Mouse (Mus musculus): Measurements from ENCODE around the gene Irx4. TPM values are rescaled to one million over a fixed set of nuclear protein-coding genes. Genes with fewer than 3 reads are reported as not detected.

Gene Irx4
- total and polyA plus RNA-seq, 3 experiments = not detected

- Histone ChIP-seq H3K4me1 (ENCODE audit: insufficient read depth, low read depth, low read length) (no peaks in the 10 kb centered on the region), H3K36me3 (replicated peaks) (no peaks in the 10 kb centered on the region), H3K9me3 (replicated peaks) (peaks cover 91% of the 10 kb centered on the region), H3K4me3 (ENCODE audit: low read depth, low read length) (no peak overlapping the region), H3K27me3 (ENCODE audit: insufficient read depth, low read length) (no peaks in the 10 kb centered on the region)
- DNase-seq (ENCODE audit: low spot score) (no peak), ATAC-seq (ENCODE audit: extremely low read depth, insufficient number of reproducible peaks, low FRiP score, poor library complexity, severe bottlenecking) (no peak)
- TF ChIP-seq GATA1 (IDR thresholded peaks at IDR 0.05; ENCODE audit: borderline replicate concordance, low read length) (no peak), TAL1 (conservative IDR thresholded peaks at IDR 0.05; ENCODE audit: low read depth, low read length) (no peak), CTCF (IDR thresholded peaks at IDR 0.05; ENCODE audit: low read depth, low read length) (no peak), GATA2 (IDR thresholded peaks at IDR 0.05; ENCODE audit: borderline replicate concordance, low read depth, low read length) (no peak), POLR2AphosphoS5 (IDR thresholded peaks at IDR 0.05; ENCODE audit: insufficient replicate concordance, low read depth, low read length) (no peak)
Observed at GRCm38 (mm10) chr13:73262336-73263127, 2.3 kb downstream of the Irx4 start.

- Histone ChIP-seq H3K4me3 (ENCODE audit: low read depth, low read length) (no peak overlapping the region; the same call in 1 of the 2 replicates), H3K36me3 (replicated peaks) (no peaks in the 10 kb centered on the region), H3K27me3 (ENCODE audit: insufficient read depth, low read length) (no peaks in the 10 kb centered on the region), H3K9me3 (replicated peaks) (peaks cover 91% of the 10 kb centered on the region), H3K4me1 (ENCODE audit: insufficient read depth, low read depth, low read length) (no peaks in the 10 kb centered on the region)
- TF ChIP-seq CTCF (IDR thresholded peaks at IDR 0.05; ENCODE audit: low read depth, low read length) = no peak
- TF ChIP-seq TAL1 (conservative IDR thresholded peaks at IDR 0.05; ENCODE audit: low read depth, low read length) = no peak
- TF ChIP-seq GATA1 (IDR thresholded peaks at IDR 0.05; ENCODE audit: borderline replicate concordance, low read length) = no peak
- TF ChIP-seq GATA2 (IDR thresholded peaks at IDR 0.05; ENCODE audit: borderline replicate concordance, low read depth, low read length) = no peak
- no peak for TF ChIP-seq POLR2AphosphoS5 (IDR thresholded peaks at IDR 0.05; ENCODE audit: insufficient replicate concordance, low read depth, low read length)
- DNase-seq (ENCODE audit: low spot score) = no peak
- ATAC-seq (ENCODE audit: extremely low read depth, insufficient number of reproducible peaks, low FRiP score, poor library complexity, severe bottlenecking) = no peak
Observed at GRCm38 (mm10) chr13:73263128-73263971, 3.1 kb downstream of the Irx4 start.

GRCm38 (mm10) chr13:73264166-73264735 is 4.0 kb downstream of the Irx4 start:
- Histone ChIP-seq H3K4me1 (ENCODE audit: insufficient read depth, low read depth, low read length) (no peaks in the 10 kb centered on the region), H3K9me3 (replicated peaks) (peaks cover 93% of the 10 kb centered on the region), H3K27me3 (ENCODE audit: insufficient read depth, low read length) (no peaks in the 10 kb centered on the region), H3K4me3 (ENCODE audit: low read depth, low read length) (no peak overlapping the region), H3K36me3 (replicated peaks) (no peaks in the 10 kb centered on the region)
- no peak for TF ChIP-seq CTCF (IDR thresholded peaks at IDR 0.05; ENCODE audit: low read depth, low read length)
- no peak for TF ChIP-seq GATA2 (IDR thresholded peaks at IDR 0.05; ENCODE audit: borderline replicate concordance, low read depth, low read length)
- TF ChIP-seq TAL1 (conservative IDR thresholded peaks at IDR 0.05; ENCODE audit: low read depth, low read length) = no peak
- no peak for TF ChIP-seq GATA1 (IDR thresholded peaks at IDR 0.05; ENCODE audit: borderline replicate concordance, low read length)
- TF ChIP-seq POLR2AphosphoS5 (IDR thresholded peaks at IDR 0.05; ENCODE audit: insufficient replicate concordance, low read depth, low read length) = no peak
- no peak for ATAC-seq (ENCODE audit: extremely low read depth, insufficient number of reproducible peaks, low FRiP score, poor library complexity, severe bottlenecking)
- DNase-seq (ENCODE audit: low spot score) = no peak

DNA sequence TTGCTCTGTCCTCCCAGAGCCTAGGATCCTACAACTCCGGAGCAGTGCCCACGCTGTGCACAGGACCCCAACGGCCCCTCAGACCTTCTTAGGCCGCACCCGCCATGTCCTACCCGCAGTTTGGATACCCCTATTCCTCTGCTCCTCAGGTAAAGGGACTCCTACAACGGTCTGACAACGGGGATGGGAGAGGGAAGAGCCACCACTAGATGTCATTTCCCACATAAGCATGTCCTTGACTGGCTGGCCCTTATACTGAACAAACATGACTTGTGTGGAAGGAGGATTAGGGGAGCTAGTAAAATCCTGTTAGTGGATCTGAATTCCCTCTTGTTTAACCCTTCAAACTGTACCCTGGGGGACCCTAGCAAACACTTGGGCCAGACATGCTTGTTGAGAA is 4.6 kb downstream of the Irx4 start:
- TF ChIP-seq POLR2AphosphoS5 (IDR thresholded peaks at IDR 0.05; ENCODE audit: insufficient replicate concordance, low read depth, low read length) (no peak), TAL1 (conservative IDR thresholded peaks at IDR 0.05; ENCODE audit: low read depth, low read length) (no peak), CTCF (IDR thresholded peaks at IDR 0.05; ENCODE audit: low read depth, low read length) (no peak), GATA2 (IDR thresholded peaks at IDR 0.05; ENCODE audit: borderline replicate concordance, low read depth, low read length) (no peak), GATA1 (IDR thresholded peaks at IDR 0.05; ENCODE audit: borderline replicate concordance, low read length) (no peak)
- no peak for ATAC-seq (ENCODE audit: extremely low read depth, insufficient number of reproducible peaks, low FRiP score, poor library complexity, severe bottlenecking)
- Histone ChIP-seq H3K36me3 (replicated peaks) (no peaks in the 10 kb centered on the region), H3K27me3 (ENCODE audit: insufficient read depth, low read length) (no peaks in the 10 kb centered on the region), H3K4me3 (ENCODE audit: low read depth, low read length) (no peak overlapping the region), H3K9me3 (replicated peaks) (peaks cover 88% of the 10 kb centered on the region), H3K4me1 (ENCODE audit: insufficient read depth, low read depth, low read length) (no peaks in the 10 kb centered on the region)
- DNase-seq (ENCODE audit: low spot score) = no peak

- H3K27me3 ChIP-seq (ENCODE audit: insufficient read depth, low read length) = no peaks in the 10 kb centered on the region
- peaks cover 87% of the 10 kb centered on the region for H3K9me3 ChIP-seq (replicated peaks)
- ATAC-seq (ENCODE audit: extremely low read depth, insufficient number of reproducible peaks, low FRiP score, poor library complexity, severe bottlenecking) = no peak
- no peak for DNase-seq (ENCODE audit: low spot score)
- no peak overlapping the region for H3K4me3 ChIP-seq (ENCODE audit: low read depth, low read length)
- no peak for TF ChIP-seq GATA1 (IDR thresholded peaks at IDR 0.05; ENCODE audit: borderline replicate concordance, low read length)
- no peak for TF ChIP-seq POLR2AphosphoS5 (IDR thresholded peaks at IDR 0.05; ENCODE audit: insufficient replicate concordance, low read depth, low read length)
- no peak for TF ChIP-seq CTCF (IDR thresholded peaks at IDR 0.05; ENCODE audit: low read depth, low read length)
- TF ChIP-seq GATA2 (IDR thresholded peaks at IDR 0.05; ENCODE audit: borderline replicate concordance, low read depth, low read length) = no peak
- TF ChIP-seq TAL1 (conservative IDR thresholded peaks at IDR 0.05; ENCODE audit: low read depth, low read length) = no peak
- no peaks in the 10 kb centered on the region for H3K36me3 ChIP-seq (replicated peaks)
- no peaks in the 10 kb centered on the region for H3K4me1 ChIP-seq (ENCODE audit: insufficient read depth, low read depth, low read length)
Observed at GRCm38 (mm10) chr13:73265442-73265841, 5.2 kb downstream of the Irx4 start.

All from G1E (cell line).